Mouse (Mus musculus) monocyte, adult 5-6 weeks (primary cell): ENCODE measurements around the gene Olfr656. TPM values are rescaled to one million over a fixed set of nuclear protein-coding genes. Genes with fewer than 3 reads are reported as not detected.

ENCODE experiments used
- ATAC-seq: fragments of 153-309, 156-312 bp; replicated peaks from 2 replicates; pipeline ENCODE4 v1.8.0; 2017; ENCODE audit warnings: mild to moderate bottlenecking; ENCODE audit not compliant: low TSS enrichment, insufficient number of reproducible peaks, severe bottlenecking, poor library complexity, low FRiP score
- total RNA-seq: library from RNA; stranded (forward); fragments of 200-1000, 200-491, 200-594 nt; gene quantifications from 3 replicates; pipeline ENCODE4 v1.2.3, GENCODE M21; 2017

The Olfr656 gene
- total RNA-seq, result not detected in 3 replicates

DNA sequence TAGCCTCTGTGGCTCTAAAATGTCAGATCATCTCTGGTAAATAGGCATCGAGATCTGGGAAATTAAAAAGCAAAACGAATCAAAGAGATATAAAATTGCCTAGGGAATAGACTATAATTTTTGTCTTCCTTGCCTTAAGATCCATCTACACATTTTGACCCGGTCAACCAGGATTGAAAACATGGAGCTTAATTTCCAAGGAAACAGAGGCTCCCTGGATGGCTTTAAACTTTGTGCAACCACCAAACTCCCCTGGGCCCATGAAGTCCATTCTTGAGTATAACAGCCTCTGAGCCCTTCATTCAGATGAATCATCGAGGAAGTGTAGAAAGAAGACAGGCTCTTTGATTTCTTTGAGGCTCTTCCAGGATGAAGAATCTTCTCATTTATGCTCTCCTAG lies at the start of gene Olfr656:
Olfr656 (plus strand) TSS at position 301 of the 400 bp plus-strand sequence.
- ATAC-seq, result no peak

DNA sequence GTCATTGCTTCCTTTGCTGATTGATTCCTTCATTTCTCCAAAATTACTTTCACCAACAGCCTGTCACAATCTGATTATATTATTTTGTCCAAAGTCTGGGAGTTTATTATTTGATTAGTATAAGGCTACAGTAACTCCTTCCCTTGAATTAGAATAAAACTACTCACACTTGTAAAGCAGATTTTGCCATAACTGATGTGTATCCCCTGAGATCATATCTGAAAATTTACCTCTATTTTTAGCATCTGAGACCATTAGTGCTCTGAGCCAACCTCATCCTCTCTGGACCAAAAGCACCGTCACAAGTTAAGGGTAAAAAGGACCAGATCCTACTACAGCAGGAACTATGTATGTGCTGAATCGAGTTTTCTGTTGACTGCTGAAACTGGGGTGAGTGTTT lies 36.7 kb upstream of the Olfr656 start, which contains the start of gene Olfr653:
Olfr653 (plus strand) TSS at position 301 of the 400 bp plus-strand sequence.
- ATAC-seq, result no peak

DNA sequence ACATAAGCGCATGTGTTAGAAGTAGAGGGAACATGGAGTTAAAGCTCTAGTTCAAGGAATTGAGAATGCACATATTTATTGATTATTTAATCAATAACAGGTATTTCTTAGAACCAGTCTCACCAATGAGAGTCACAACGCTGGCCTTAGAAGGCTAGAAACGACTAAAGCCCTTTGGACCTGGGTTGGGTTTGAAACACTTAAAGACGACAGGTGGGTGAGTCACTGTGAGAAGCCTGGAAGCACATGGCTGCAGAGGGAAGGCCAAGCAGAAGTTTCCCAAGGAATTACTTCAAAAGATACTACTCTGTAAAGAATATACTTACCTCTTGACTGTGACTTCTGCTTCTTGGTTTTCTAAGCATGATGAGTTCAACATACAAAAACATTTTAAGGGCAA lies 32.9 kb upstream of the Olfr656 start:
- no peak for ATAC-seq

DNA sequence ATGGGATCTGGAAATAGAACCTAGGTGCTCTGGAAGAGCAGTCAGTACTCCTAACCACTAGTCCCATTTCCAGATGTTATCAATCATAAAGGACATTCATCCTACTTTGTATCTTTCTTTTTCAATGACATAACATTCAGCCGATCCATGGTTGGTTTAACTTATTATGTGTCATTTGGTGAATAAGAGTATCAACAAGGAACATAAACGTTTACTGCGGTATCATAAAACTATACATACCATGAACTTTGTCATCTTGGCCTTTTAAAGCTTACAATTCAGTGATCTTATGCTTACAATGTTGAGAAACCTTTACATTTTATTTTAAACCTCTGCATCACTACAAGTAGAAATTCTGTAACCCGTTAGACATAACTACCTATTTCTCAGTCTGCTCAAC lies 32.3 kb upstream of the Olfr656 start:
- no peak for ATAC-seq

DNA sequence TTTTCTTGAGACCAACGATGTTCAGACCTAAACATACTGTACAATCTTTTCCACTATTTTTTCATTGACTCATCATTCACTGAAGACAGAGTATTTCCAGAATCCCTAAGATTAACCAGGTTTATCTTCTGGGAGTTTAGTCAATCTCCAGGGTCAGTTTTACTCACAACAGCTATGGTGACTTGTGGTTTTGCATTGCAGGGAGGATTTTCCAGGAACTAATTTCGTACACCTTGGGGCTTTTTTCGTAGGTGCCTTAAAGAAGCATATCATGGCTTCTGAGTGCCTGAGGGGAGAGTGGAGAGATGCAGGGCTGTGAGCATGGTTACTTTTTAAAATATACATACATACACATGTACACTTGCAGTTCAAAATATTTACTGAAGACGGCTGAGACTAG lies 27.0 kb upstream of the Olfr656 start, which contains the start of gene Olfr654:
Olfr654 (plus strand) TSS at position 301 of the 400 bp plus-strand sequence.
- no peak for ATAC-seq

DNA sequence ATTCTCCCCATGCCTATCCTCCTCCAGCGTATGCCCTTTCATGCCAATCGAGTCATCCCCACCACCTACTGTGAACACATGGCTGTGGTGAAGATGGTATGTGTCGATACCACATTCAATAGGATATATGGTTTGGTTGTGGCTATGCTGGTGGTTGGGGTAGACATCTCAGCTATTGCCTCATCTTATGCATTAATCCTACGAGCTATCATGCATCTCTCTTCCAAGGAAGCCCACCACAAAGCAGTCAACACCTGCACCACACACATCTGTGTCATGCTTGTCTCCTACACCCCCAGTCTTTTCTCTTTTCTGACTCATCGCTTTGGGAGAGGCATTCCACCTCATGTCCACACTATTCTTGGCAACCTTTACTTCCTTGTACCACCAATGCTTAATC lies 25.5 kb upstream of the Olfr656 start:
- ATAC-seq, result no peak

DNA sequence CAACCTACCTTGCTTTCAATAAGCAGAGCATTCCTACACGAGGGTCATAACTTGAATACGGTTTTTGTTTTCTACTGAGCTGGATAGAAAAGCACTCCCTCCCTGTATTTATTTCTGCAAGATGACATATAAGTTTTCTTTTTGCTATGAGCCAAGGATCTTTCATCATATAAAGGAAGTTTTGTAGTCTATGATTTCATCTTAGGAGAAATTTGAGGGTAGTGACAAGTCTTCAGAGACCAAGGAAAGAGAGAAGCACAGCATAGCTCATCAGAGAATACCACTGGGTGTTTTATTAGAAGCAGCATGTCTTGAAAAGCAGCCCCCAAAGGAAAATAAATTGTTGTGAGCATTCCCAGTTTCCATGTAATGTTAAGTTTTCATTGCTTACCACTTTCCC lies 12.1 kb upstream of the Olfr656 start, which contains the start of gene Olfr655:
Olfr655 (minus strand) TSS at position 101 of the 400 bp plus-strand sequence.
- no peak for ATAC-seq

DNA sequence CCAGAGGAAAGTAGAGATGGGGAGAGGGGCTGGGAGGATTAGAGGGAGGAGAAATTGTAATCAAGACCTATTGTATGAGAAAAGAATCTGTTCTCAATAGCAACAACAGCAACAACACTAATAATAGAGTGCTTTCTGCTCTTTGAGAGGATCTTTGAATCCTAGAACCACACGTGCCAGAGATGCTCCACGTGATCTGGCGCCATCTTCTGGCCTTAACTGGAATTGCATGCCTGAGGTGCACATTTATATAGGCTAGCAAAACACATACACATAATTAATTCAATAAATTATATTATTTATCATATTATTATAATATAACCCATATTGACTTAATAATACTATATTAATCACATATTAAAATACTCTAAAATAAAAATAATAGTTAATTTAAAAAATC lies 10.6 kb upstream of the Olfr656 start:
- ATAC-seq, result peak; percentile 80

DNA sequence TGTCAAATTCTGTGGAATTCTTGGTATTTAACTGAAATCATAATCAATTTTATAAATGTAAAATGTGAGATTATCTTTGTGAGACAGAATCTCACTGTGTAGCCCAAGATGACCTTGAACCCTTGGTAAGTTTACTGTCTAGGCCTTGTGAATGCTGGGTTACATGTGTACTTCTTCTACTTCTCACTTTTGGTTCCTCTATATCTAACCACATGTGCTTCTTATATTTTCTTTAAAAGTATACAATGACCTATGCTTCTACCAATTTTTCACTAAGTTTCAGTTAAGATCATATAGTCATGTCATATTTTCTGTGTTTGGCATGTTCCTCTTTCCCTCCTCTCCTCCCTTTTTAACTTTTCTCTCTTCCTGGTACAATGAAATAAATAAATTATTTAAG lies 9.0 kb upstream of the Olfr656 start:
- ATAC-seq, result no peak; the same call in 1 of the 2 replicates

DNA sequence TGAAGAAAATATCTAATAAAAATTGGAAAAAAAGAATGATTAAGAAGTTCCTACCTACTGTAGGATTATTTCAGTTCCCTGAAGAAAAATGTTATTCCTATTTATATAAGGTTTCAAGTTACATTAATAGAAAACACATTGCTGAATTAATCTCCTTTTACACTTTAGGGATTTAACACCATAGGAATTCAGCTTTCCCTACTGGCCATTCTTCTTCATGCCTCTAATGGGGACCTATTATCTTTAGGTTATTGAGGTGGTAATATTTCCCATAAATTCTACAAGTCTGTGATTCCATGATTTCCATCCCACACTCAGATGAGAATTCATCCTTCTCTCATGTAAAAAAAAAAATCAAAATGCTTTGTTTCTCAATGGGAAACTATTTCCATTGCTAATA lies 10.7 kb downstream of the Olfr656 start, which contains the start of gene Olfr657:
Olfr657 (plus strand) TSS at position 301 of the 400 bp plus-strand sequence.
- ATAC-seq, result no peak

DNA sequence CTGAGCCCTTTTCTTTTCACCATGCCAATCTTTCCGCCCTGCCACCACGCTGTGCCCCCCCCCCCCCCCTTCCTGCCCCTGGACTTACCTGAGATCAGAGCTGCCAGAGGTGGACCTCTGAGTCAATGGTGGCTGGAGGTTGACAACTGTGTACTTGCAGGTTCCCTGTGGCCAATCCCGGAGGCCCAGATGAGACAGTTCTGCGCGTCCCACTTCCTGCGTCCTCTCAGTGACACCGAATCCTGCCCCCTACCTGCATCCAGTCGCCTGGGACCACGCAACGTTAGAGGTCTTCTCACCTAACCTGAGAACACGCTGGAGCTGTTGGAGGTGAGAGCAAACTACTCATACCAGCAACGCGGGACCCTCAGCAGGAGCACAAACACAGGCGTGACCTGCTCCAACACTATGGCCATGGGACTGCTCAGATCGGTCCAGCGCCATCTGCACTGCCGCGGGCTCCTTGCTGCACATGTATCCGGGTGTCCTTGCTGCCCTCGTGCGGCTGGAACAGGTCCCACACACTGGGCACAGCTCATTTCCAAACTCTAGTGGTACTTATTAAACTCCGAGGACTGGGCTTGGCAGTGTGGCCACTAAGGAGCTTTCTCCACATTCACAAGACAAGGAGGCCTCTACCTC lies 33.2 kb downstream of the Olfr656 start, which contains the start of gene Olfr658:
Olfr658 (minus strand) TSS at position 465 of the 642 bp plus-strand sequence.
- ATAC-seq, result peak; percentile 80

DNA sequence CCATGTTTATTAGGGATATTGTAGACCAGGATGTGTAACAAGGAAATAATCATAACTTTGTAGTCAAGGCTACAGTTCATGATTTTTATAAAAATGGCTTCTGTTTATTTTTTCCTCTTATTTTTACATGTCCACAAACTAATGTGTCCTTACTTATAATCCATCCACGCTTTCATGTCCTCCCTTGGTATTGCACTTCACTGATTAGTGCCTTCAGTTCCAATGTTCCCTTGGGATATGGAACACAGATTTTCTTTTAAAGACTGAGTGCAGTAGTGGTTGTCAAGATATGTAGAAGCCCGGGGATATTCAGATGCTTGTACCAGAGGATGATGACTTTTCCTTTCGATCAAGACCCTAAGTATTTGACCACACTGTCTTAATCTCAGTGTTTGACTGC lies 52.7 kb downstream of the Olfr656 start, which contains the start of gene Olfr659:
Olfr659 (plus strand) TSS at position 301 of the 400 bp plus-strand sequence.
- no peak for ATAC-seq

Other genes starting within 250 kb of the Olfr656 start
- 23.5 to 27.5 TPM (median 27.2 TPM) in 3 replicates for gene Trim30b, start 244.1 kb upstream of the Olfr656 start, total RNA-seq
- 0.58 to 1.1 TPM in 2 of 3 replicates, not detected in the other for gene Trim30c, start 213.1 kb upstream of the Olfr656 start, total RNA-seq
- 50.5 to 91.1 TPM (median 54.1 TPM) in 3 replicates for gene Trim30a, start 148.8 kb upstream of the Olfr656 start, total RNA-seq
- gene Trim30d, start 106.1 kb upstream of the Olfr656 start, total RNA-seq, result 26.0 to 47.8 TPM (median 29.6 TPM) in 3 replicates
- gene Olfr651, start 63.8 kb upstream of the Olfr656 start, total RNA-seq, result not detected in 3 replicates
- gene Olfr652, start 53.1 kb upstream of the Olfr656 start, total RNA-seq, result not detected in 3 replicates
- not detected in 3 replicates for gene Olfr653, start 36.6 kb upstream of the Olfr656 start, total RNA-seq
- 0.67 TPM in 1 of 3 replicates, not detected in the others for gene Olfr654, start 26.9 kb upstream of the Olfr656 start, total RNA-seq
- gene Olfr655, start 12.2 kb upstream of the Olfr656 start, total RNA-seq, result not detected in 3 replicates
- gene Olfr657, start 10.8 kb downstream of the Olfr656 start, total RNA-seq, result not detected in 3 replicates
- gene Olfr658, start 33.4 kb downstream of the Olfr656 start, total RNA-seq, result not detected in 3 replicates
- not detected in 3 replicates for gene Olfr659, start 52.8 kb downstream of the Olfr656 start, total RNA-seq
- not detected in 3 replicates for gene Olfr661, start 72.5 kb downstream of the Olfr656 start, total RNA-seq
- gene Usp17le, start 163.5 kb downstream of the Olfr656 start, total RNA-seq, result not detected in 3 replicates
- not detected in 3 replicates for gene Usp17lb, start 228.6 kb downstream of the Olfr656 start, total RNA-seq
- gene Usp17la, start 243.1 kb downstream of the Olfr656 start, total RNA-seq, result not detected in 3 replicates